Mouse (Mus musculus) T-helper 1 cell (primary cell): ENCODE data around the gene Atp6v0a4.

Source experiments
- in situ Hi-C: fragments of 300-600 bp; cut with MboI, MseI; formaldehyde crosslinking; loops from one replicate; pipeline ENCODE4 v1.15.1; 2025; ENCODE audit warnings: high pct_unique_total_duplicates

Atp6v0a4 gene

GRCm38 (mm10) chr6:38080364-38080763 lies 44.0 kb downstream of the Atp6v0a4 start:
- in situ Hi-C loops, result no loop called here

GRCm38 (mm10) chr6:38073592-38073991 lies 50.8 kb downstream of the Atp6v0a4 start:
- in situ Hi-C loops, result loop anchor here (5.0 kb wide), 1 partner anchor 56 kb away; no protein-coding TSS in a partner anchor

- in situ Hi-C loops, result loop anchor here (5.0 kb wide), 1 partner anchor 55 kb away; no protein-coding TSS in a partner anchor
These were observed 52.1 kb downstream of the Atp6v0a4 start for GRCm38 (mm10) chr6:38072137-38072796.

DNA sequence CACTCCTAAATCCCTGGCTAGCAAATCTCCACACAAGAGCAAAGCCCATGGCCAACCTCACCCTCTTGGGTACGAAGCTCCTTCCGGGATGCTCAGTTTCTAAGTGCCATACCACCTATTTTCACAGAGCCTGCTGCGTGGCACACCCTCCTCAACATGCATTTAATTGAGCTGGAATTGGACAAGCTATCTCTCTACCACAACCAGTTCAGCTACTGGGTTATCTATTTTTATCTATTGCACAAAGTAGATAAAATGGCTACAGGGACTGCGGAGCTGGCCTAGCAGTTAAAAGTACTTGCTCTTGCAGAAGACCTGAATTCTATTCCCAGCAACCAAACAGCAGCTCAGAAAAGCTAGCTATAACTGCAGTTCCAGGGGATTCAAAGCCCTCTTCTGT lies 53.1 kb downstream of the Atp6v0a4 start:
- in situ Hi-C loops, result loop anchor here (5.0 kb wide), 1 partner anchor 54 kb away; no protein-coding TSS in a partner anchor

DNA sequence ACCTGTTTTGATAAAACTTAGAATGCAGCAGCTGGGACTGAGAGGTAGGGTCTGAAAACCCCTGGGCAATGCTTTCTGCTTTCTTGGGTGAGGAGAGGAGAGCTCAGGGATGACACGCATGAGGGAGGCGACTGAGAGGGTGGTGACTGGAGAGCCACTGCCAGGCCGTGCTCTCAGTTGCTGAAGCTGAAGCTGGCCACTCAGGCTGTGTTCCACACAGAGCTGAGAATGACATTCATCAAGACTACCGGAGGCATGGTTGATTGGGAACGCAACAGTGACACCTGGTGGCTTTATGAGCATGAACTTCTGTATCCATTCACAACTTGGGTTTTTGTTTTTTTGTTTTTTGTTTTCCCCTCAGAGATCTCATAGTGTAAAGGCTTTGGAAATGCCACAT lies 58.2 kb downstream of the Atp6v0a4 start:
- in situ Hi-C loops, result loop anchor here (10.0 kb wide), 1 partner anchor 471 kb away; no protein-coding TSS in a partner anchor

GRCm38 (mm10) chr6:38065501-38066122 lies 58.8 kb downstream of the Atp6v0a4 start:
- in situ Hi-C loops, result loop anchor here (10.0 kb wide), 1 partner anchor 471 kb away; no protein-coding TSS in a partner anchor

DNA sequence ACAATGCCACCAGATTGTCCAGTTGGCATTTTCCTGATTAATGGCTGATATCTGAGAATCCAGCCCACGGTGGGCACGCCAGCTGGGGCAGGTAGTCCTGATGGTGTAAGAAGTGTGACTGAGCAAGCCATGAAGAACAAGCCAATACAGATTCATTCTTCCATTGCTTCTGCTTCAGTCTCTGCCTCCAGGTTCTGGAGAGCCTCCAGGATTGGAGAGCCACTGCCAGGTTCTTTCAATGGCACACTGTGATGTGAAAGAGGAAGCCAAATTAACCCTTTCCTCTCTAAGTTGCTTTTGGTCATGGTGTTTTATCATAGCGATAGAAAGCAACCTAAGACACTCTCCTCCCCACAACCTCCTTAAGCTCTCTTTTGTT lies 59.3 kb downstream of the Atp6v0a4 start:
- in situ Hi-C loops, result loop anchor here (10.0 kb wide), 1 partner anchor 470 kb away; no protein-coding TSS in a partner anchor

DNA sequence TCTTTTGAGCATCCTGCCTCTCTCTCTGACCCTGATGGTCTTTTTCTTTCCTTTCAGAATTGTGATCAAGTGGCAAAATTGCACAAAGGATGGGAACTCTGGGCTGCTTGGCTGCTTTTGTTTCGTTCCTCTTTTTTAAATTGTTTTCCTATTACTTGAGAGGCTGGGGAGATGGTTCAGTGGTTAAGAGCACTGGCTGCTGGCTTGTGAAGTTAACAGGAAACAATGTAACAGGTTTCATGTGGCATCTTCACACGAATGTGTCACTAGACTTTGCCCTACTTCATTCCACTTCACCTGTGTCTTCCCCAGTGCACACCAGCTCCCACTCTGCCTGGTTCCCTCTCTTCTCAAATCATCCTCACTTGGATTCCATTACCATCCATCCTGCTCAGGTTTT lies 59.8 kb downstream of the Atp6v0a4 start:
- in situ Hi-C loops, result loop anchor here (10.0 kb wide), 1 partner anchor 470 kb away; no protein-coding TSS in a partner anchor

- in situ Hi-C loops, result loop anchor here (10.0 kb wide), 1 partner anchor 1844 kb away; no protein-coding TSS in a partner anchor
These were observed 65.6 kb downstream of the Atp6v0a4 start for GRCm38 (mm10) chr6:38058805-38059204.

GRCm38 (mm10) chr6:38055471-38056330 lies 68.7 kb downstream of the Atp6v0a4 start:
- in situ Hi-C loops, result loop anchor here (10.0 kb wide), 1 partner anchor 1841 kb away; no protein-coding TSS in a partner anchor

DNA sequence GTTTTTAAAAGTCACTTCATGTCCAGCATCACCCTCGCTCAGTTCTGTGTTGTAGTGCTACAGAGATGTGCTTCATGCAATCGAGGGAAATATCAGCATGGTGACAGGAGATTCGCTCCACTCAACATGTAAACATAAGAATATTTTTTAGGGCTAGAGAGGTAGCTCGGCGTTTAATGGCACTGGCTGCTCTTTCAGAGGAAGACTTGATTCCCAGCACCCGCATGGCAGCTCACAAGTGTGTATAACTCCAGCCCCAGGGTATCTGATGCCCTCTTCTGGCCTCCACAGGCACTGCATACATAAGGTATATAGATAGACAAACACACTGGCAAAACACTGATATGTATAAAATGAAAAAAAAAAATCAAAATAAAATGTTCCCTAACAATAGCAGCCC lies 74.8 kb downstream of the Atp6v0a4 start:
- in situ Hi-C loops, result no loop called here

- in situ Hi-C loops, result no loop called here
These were observed 75.4 kb downstream of the Atp6v0a4 start for GRCm38 (mm10) chr6:38048800-38049561.

DNA sequence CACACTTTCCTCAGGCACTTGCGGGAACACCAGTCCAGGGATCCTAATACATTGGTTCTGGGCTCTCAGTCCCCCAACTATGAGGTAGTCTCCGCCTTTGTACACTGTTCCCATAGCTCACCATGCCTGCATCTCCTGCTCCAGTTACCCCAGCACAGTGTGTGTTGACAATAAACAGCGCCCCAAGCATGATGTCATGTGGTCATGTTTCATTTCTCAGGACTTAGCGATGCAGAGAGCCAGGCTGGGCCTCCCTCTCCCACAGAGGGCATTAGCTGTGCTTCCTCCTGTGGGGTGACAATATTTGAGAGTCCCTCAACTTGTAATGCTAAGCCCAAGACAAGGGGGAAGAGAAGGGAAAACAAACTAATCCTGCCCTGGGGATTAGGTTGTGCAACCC lies 76.4 kb downstream of the Atp6v0a4 start:
- in situ Hi-C loops, result no loop called here

- in situ Hi-C loops, result no loop called here
These were observed 77.5 kb downstream of the Atp6v0a4 start, which contains the start of gene Svopl for GRCm38 (mm10) chr6:38046838-38047237. Gene Svopl (minus strand): TSS chr6:38046996.

- in situ Hi-C loops, result no loop called here
These were observed 91.4 kb downstream of the Atp6v0a4 start for GRCm38 (mm10) chr6:38032801-38033566.

DNA sequence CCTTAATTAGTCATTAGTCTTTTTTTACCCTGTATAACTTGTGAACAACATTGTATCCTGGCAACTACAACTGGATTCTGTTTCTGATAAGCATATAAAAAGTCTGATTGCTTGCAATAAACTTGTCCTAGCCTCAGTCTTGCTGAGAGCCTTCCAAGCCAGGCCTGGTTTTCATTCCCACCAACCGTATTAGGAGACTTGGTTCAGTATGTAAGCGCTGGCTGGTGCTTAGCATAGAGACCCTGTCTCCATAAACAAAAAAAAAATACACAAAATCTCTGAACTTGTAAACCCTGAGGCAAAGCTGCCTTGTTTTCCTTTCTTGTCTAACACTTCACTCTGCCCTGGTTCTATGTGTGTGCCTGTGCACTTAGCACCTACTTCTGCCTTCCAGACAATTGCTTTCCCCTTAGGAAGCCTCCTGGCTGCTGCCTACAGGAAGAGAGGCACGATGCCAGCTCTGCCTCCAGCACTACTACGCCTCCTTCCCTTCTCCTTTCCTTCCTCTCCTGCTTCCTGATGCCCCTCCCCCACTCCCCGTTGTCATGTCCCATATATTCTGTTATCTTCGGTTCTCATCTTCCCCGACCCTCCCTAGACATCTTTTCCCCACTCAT lies 92.4 kb downstream of the Atp6v0a4 start:
- in situ Hi-C loops, result no loop called here

DNA sequence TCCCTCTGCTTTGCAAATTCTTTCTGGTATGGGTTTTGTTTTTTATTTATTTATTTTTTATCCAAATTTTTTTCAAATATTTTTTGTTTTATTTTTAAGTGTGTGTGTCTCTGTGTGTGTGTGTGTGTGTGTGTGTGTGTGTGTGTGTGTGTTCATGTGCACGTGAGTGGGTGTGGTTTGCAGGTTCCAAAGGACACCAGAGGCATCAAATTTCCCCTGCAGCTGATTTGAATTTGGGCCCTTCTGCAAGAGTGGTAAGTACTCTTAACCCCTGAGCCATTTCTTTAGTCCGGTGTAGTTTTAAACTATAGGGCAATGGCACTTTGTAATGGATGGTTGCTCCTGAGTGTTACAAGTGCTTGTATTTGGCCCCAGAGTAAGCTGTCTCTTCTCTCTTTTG lies 96.2 kb downstream of the Atp6v0a4 start:
- in situ Hi-C loops, result no loop called here

DNA sequence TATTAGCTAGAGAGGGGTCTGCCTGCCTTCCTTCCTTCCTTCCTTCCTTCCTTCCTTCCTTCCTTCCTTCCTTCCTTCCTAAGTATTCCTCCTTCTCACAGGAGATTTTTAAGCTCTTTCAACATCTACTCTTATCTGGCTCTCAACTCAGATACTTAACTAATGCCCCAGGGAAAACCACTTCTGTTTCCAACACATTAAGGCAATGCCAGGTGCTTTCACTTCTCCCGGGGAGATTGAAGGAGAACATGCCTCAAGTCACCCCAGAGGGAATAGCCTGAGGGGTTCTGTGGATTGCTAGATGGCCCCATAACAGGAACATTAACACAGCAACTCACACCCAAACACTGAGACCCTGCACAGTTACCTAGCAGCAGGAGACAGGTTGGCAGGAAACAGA lies 96.6 kb downstream of the Atp6v0a4 start:
- in situ Hi-C loops, result no loop called here

GRCm38 (mm10) chr6:38023284-38023683 lies 101.1 kb downstream of the Atp6v0a4 start:
- in situ Hi-C loops, result no loop called here

DNA sequence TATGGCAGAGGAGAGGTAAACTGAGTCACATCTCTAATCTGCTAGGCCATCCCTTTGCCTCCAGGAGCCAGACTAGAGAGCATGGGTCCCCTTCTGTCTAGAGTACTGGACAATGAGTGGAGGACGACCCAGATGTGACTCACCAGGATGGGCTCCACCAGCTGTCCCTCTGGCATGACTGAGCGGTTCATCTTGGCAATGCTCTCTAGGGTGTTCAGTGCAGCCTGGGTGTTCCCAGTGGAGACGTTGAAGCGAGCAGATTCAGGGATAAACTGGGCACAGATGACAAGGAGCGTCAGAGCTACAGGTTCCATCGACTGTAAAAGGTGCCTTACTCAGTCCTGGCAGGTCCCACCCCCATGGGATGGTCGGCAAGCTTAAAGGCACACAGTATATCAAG lies 103.0 kb downstream of the Atp6v0a4 start:
- in situ Hi-C loops, result no loop called here
